7 mouse cellular contexts compared by ENCODE assay signal in the genomic region with DNA sequence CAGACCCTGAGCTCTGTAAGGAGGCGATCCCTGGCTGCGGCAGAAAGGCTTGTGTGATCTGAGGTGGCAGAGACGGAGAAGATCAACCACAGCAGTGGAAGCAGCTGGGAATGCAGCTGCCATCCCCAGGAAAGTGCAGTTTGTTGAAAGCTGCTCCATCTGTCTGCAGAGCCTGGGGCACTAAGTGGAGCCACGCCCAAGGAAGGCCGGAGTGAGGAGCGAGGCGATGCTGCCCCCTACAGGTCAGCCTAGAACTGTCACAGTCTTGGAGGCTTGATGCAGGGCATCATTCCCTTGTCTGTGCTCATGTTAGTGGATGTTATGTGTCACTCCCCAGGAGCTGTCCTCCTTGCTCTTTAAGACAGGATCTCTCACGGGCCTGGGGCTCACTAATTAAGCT. TPM values are rescaled to one million over a fixed set of nuclear protein-coding genes. Genes with fewer than 3 reads are reported as not detected.
DNase-seq lines count a peak whose midpoint lies in the region; ATAC-seq and TF ChIP-seq lines count a peak whose summit lies in the region.

No protein-coding gene starts in this region.

- peak; percentile 75 for ATAC-seq in embryonic facial prominence, embryonic 12.5 days (ENCODE audit: insufficient number of reproducible peaks, insufficient read depth, low FRiP score, low TSS enrichment)
- peak; percentile 79 for ATAC-seq in limb, embryonic 11.5 days (ENCODE audit: insufficient number of reproducible peaks, low FRiP score, low TSS enrichment, low read depth)
- ATAC-seq in midbrain, embryonic 14.5 days (ENCODE audit: low FRiP score, low TSS enrichment): peak; percentile 91

- 0 out of 2 replicates have a peak, but pooled peaks cover 4% of the 10 kb centered on the region for H3K4me1 ChIP-seq in embryonic facial prominence, embryonic 12.5 days
- H3K4me1 ChIP-seq in heart, adult 2 months (ENCODE audit: control insufficient read depth, insufficient read depth, low read length): no peaks in the 10 kb centered on the region
- H3K4me1 ChIP-seq in kidney, adult 2 months (ENCODE audit: control insufficient read depth, insufficient read depth, low read length): no peaks in the 10 kb centered on the region
- H3K4me1 ChIP-seq in limb, embryonic 11.5 days (ENCODE audit: control insufficient read depth, insufficient read depth, low read length): no peaks in the 10 kb centered on the region
- H3K4me1 ChIP-seq in midbrain, embryonic 14.5 days (ENCODE audit: control insufficient read depth, insufficient read depth, low read length): no peaks in the 10 kb centered on the region

- no peak for TF ChIP-seq POLR2A in heart, adult 2 months (IDR thresholded peaks at IDR 0.05; ENCODE audit: insufficient read depth, low read depth, low read length)
- TF ChIP-seq POLR2A in kidney, adult 2 months (IDR thresholded peaks at IDR 0.05; ENCODE audit: low read depth, low read length): no peak

- 2% methylated on average over 8 of the region's 8 CpGs for WGBS in embryonic facial prominence, embryonic 12.5 days
- 6% methylated on average over 8 of the region's 8 CpGs for WGBS in heart, adult 2 months
- WGBS in kidney, adult 2 months: 9% methylated on average over 8 of the region's 8 CpGs
- 3% methylated on average over 8 of the region's 8 CpGs for WGBS in limb, embryonic 11.5 days
- 4% methylated on average over 8 of the region's 8 CpGs for WGBS in midbrain, embryonic 14.5 days

- intact Hi-C loops in heart, adult 2 months (cut with DNase I): loop anchor here (1.0 to 10.0 kb wide), 5 partner anchors 52 to 746 kb away; no protein-coding TSS in a partner anchor

- no peaks in the 10 kb centered on the region for H3K9me3 ChIP-seq in embryonic facial prominence, embryonic 12.5 days
- no peaks in the 10 kb centered on the region for H3K9me3 ChIP-seq in limb, embryonic 11.5 days (ENCODE audit: control insufficient read depth, low read length)
- no peaks in the 10 kb centered on the region for H3K9me3 ChIP-seq in midbrain, embryonic 14.5 days (ENCODE audit: control insufficient read depth, low read length)

- H3K27me3 ChIP-seq in embryonic facial prominence, embryonic 12.5 days: no peaks in the 10 kb centered on the region
- H3K27me3 ChIP-seq in heart, adult 2 months (ENCODE audit: control insufficient read depth, insufficient read depth, low read length): no peaks in the 10 kb centered on the region
- no peaks in the 10 kb centered on the region for H3K27me3 ChIP-seq in kidney, adult 2 months (replicated peaks; ENCODE audit: control insufficient read depth, insufficient read depth, low read length)
- H3K27me3 ChIP-seq in limb, embryonic 11.5 days (ENCODE audit: control insufficient read depth, insufficient read depth, low read length): no peaks in the 10 kb centered on the region
- no peaks in the 10 kb centered on the region for H3K27me3 ChIP-seq in midbrain, embryonic 14.5 days (ENCODE audit: control insufficient read depth, insufficient read depth, low read length)

- H3K36me3 ChIP-seq in embryonic facial prominence, embryonic 12.5 days: no peaks in the 10 kb centered on the region
- H3K36me3 ChIP-seq in heart, adult 2 months (ENCODE audit: control insufficient read depth, insufficient read depth, low read length): no peaks in the 10 kb centered on the region
- H3K36me3 ChIP-seq in kidney, adult 2 months (ENCODE audit: control insufficient read depth, insufficient read depth, low read length): no peaks in the 10 kb centered on the region
- no peaks in the 10 kb centered on the region for H3K36me3 ChIP-seq in limb, embryonic 11.5 days (ENCODE audit: control insufficient read depth, insufficient read depth, low read length)
- no peaks in the 10 kb centered on the region for H3K36me3 ChIP-seq in midbrain, embryonic 14.5 days (ENCODE audit: control insufficient read depth, insufficient read depth, low read length)

- H3K4me3 ChIP-seq in embryonic facial prominence, embryonic 12.5 days: no peak overlapping the region
- no peak overlapping the region for H3K4me3 ChIP-seq in heart, adult 2 months
- no peak overlapping the region for H3K4me3 ChIP-seq in kidney, adult 2 months (ENCODE audit: insufficient read depth, low read depth, low read length)
- no peak overlapping the region for H3K4me3 ChIP-seq in limb, embryonic 11.5 days (ENCODE audit: low read depth, low read length)
- no peak overlapping the region for H3K4me3 ChIP-seq in midbrain, embryonic 14.5 days (replicated peaks; ENCODE audit: low read depth, low read length)

- DNase-seq in adrenal gland, postnatal 25 days: peak; percentile 88
- peak; percentile 77 to 91 for DNase-seq in heart, adult 2 months
- peak; percentile 74 for DNase-seq in kidney, adult 2 months
- peak; percentile 94 for DNase-seq in limb, embryonic 11.5 days (ENCODE audit: low spot score)
- DNase-seq in midbrain, embryonic 14.5 days: peak; percentile 92
- DNase-seq in spleen, adult 12 weeks (ENCODE audit: low spot score): peak; percentile 81

- H3K4me2 ChIP-seq in embryonic facial prominence, embryonic 12.5 days (replicated peaks): peak overlapping the region; percentile 12
- no peak overlapping the region for H3K4me2 ChIP-seq in limb, embryonic 11.5 days (ENCODE audit: low read depth, severe bottlenecking)
- H3K4me2 ChIP-seq in midbrain, embryonic 14.5 days (ENCODE audit: low read length): peak overlapping the region; percentile 27; the same call in 1 of the 2 replicates

- TF ChIP-seq EP300 in heart, adult 2 months (IDR thresholded peaks at IDR 0.05; ENCODE audit: insufficient read depth, low read depth, low read length): peak; percentile 89

- no peak overlapping the region for H3K9ac ChIP-seq in embryonic facial prominence, embryonic 12.5 days
- no peak overlapping the region for H3K9ac ChIP-seq in heart, adult 2 months (ENCODE audit: low read depth, low read length)
- H3K9ac ChIP-seq in limb, embryonic 11.5 days (ENCODE audit: low read length): no peak overlapping the region
- H3K9ac ChIP-seq in midbrain, embryonic 14.5 days (replicated peaks; ENCODE audit: low read length): no peak overlapping the region

- H3K27ac ChIP-seq in embryonic facial prominence, embryonic 12.5 days: no peak overlapping the region
- no peak overlapping the region for H3K27ac ChIP-seq in heart, adult 2 months
- H3K27ac ChIP-seq in kidney, adult 2 months (ENCODE audit: insufficient read depth, low read depth, low read length): no peak overlapping the region
- H3K27ac ChIP-seq in limb, embryonic 11.5 days (replicated peaks; ENCODE audit: low read depth, low read length): no peak overlapping the region
- no peak overlapping the region for H3K27ac ChIP-seq in midbrain, embryonic 14.5 days (replicated peaks; ENCODE audit: low read depth, low read length)

- H3K79me2 ChIP-seq in heart, adult 2 months (replicated peaks; ENCODE audit: control insufficient read depth, insufficient read depth, low read length): no peaks in the 10 kb centered on the region

- TF ChIP-seq CTCF in heart, adult 2 months (IDR thresholded peaks at IDR 0.05): peak; percentile 96
- peak; percentile 96 for TF ChIP-seq CTCF in kidney, adult 2 months (conservative IDR thresholded peaks at IDR 0.05; ENCODE audit: insufficient read depth, insufficient read length, low read depth, low read length)

RNA-seq across cellular contexts. Expression of gene Klhl25, which starts 32.5 kb away (rescaled TPM):
- 10.9 and 16.2 TPM in 2 replicates for total RNA-seq in adrenal gland, postnatal 25 days (2021)
- polyA plus RNA-seq in embryonic facial prominence, embryonic 12.5 days (2016; fragmentation: Nextera tagmentation; extraction: Ambion mirVana): 23.5 and 23.9 TPM in 2 replicates
- 1 to 10 TPM; 4.8 to 6.4 TPM for total RNA-seq in heart, adult 2 months (2021)
- 5.9 and 7.1 TPM in 2 replicates for polyA plus RNA-seq in heart, adult 2 months (2012; rRNA removed)
- polyA plus RNA-seq in kidney, adult 2 months (2012; rRNA removed): 11.7 and 11.8 TPM in 2 replicates
- 21.7 and 22.3 TPM in 2 replicates for polyA plus RNA-seq in limb, embryonic 11.5 days (2014; fragmentation: Nextera tagmentation; extraction: Ambion mirVana)
- 23.4 and 25.0 TPM in 2 replicates for polyA plus RNA-seq in midbrain, embryonic 14.5 days (2014; fragmentation: Nextera tagmentation; extraction: Ambion mirVana)
